Mouse (Mus musculus): ENCODE results near the gene Trpm8.

Trpm8 gene

DNA sequence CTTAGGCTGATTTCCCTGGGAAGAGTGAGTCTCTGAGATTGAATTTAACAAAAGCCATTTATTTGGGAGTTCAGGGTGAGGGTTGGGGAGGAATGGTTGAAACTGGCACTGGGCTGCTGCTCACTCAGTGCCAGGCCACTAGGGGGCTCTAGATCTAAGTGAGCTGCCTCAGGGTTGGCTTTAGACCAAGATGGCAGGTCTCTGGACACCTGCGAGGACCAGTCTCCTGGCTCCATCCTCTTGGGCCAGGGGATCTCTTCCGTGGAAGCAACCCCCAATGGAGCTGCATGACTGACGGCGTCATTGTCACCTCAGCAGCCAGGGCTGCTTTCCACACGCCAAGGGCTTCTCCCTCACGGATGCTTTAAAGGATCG is 7.5 kb downstream of the Trpm8 start:
- DNase-seq (ENCODE audit: low read depth, low spot score): no peak

DNA sequence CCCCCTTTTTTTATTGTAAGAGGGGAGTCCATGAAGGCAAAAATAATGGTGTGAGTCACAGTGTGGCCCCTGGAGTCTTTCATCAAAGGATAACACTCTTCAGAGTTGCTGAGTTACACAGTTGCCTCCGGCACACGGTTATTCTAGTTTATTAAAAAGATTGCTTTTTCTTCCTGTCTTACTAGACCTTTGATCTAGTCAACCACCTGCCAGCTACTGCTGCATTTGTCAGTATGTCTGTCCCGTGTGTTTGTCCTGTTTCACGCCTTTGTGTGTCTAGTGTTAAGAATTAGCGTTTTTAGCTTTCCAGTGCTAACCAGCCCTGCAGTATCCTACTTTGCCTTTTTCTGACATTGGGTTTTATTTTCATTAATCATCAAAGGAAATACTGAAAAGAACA is 8.2 kb downstream of the Trpm8 start:
- DNase-seq (ENCODE audit: low read depth, low spot score): no peak

DNA sequence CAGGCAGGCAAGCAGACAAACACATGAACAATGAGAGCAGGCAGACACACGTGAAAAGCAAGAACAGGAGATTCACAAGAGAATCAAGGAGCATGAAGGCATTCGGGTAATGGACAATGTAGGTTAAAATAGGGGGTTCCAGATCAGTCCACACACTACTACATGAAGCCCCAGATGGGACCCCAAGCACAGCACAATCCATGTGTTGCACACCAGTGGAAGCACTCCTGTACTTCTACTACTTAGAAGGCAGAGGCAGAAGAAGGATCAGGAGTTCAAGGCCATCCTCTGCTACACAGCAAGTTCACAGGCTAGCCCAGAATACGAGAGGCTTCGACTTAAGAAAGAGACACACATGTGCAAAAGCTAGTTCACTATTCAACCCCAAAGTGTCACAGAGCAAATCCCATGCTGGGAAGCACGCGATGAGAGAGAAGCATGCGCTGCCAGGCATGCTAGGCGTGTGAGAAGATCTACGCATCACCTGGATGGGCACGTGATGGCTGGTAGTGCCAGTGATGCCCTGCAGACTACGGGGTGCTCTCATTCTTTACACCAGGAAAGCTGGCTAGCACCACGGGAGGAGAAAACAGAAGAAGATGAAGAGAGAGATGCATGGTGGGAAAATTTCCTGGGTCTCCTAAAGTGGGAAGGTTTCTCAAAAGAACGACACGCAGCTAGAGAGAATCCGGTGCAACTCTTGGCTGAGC is 8.8 kb downstream of the Trpm8 start:
- no peak for DNase-seq (ENCODE audit: low read depth, low spot score)

DNA sequence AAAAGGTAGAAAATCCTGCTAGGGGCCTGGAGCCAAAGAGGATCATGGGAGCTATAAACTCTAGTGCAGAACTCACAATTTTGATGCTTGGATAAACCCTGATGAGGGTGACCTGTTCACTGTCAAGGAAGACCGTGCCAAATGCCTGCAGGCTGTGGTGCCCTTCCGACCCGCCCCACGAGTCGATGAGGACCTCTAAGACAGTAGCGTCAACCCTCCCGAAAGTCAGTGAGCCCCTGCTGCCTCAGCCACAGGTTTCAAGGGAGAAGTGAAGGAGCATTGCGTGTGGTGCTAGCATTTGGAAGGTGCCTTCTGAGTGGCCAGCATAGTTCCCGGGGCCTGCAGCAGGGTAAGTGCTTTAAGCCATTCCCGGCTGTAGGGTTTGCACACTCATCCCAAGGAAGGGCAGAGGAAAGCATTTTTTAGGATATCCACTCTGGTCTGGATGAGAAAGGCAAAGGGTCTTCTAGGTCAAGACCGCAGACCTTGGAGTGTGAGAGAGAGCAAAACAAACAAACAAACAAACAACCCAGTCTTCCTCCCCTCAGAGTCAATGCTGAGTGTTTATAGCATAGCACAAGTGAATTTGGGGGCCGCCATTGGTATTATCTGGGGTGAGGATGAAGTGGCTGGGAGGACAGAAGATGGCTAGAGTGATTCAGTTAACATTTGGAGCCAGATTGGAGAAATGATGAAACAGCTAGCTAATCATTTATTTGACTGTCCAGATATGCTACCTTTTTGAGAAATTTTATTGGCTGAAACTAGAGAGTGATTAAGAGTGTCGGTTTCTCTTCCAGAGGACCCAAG is 9.6 kb downstream of the Trpm8 start:
- no peak for DNase-seq (ENCODE audit: low read depth, low spot score)

DNA sequence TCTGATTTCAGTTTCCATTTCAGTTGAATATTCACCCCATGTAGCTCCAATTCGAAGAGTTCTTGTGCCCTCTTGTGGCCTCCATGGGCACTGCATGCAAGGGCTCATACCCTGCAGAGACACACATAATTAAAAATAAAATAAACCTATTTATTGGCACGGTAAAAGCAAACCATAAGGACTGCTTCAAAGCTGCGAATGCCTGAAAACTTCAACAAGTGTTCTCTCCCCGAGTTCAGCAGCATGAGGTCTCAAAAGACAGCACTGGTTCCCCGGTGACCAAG is 10.2 kb downstream of the Trpm8 start:
- no peak for DNase-seq (ENCODE audit: low read depth, low spot score)

DNA sequence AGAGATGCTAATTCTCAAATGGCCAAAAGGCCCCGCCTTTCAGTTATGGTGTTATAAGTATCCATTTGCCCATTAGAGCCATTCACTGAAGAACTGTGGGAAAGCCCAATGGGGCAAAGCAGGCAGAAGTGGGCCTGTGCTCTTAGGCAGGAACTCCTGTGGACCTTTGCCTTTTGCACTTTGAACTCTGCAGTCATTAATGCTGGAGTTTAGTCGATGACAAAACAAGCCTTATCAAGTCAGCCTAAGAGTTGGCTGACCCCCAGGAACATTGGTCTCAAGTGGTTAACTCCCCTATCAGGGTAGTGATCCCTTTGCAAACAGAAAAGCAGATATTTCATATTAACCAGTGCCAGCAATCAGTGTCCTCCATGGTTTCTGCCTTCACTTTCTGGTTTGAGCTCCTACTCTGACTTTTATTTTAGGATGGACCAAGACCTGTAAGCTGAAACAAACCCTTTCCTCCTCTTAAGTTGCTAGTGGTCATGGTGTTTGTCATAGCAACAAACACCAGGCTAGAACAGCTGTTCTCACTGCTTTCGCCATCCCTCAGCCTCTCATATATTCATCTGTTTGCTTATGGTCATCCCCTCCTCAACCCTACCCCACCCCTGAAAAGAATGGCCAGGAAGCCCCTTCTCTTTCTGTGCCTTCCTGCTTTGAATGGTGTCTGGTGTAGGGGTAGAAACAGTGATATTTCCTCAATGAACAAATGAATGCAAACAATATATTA is 10.8 kb downstream of the Trpm8 start:
- DNase-seq (ENCODE audit: low read depth, low spot score): no peak

DNA sequence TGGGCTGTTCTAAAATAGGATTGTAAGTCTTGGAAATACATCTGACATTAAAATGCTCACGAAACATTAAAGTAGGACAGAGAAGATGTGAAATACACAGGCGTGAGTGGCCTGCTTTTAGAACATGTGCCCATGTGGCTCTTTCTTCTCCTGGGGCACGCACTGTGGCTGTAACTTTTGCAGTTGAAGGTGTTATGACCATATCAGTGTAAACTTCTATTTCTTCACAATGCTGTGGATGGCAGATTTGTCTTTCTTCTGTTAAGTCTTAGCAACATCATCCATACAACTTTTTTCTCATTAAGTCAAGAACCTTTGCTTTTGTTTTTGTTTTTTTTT is 11.3 kb downstream of the Trpm8 start:
- no peak for DNase-seq (ENCODE audit: low read depth, low spot score)

DNA sequence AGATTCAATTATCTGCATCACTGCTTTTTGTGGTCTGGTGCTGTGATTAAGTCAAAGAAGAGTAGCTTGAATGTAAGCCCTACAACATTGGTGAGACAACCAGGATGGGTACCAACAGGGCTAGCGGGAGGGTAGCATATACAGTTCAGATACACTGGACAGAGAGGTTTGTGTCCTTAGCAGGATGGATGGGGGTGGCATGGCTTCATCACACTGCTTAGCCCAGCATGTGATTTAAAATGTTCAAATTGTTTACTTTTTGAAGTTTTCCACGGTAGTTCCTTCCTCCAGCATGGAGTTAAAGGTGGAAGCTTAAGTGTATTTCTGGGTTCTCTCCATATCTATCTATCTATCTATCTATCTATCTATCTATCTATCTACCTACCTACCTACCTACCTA is 11.7 kb downstream of the Trpm8 start:
- DNase-seq (ENCODE audit: low read depth, low spot score): no peak

DNA sequence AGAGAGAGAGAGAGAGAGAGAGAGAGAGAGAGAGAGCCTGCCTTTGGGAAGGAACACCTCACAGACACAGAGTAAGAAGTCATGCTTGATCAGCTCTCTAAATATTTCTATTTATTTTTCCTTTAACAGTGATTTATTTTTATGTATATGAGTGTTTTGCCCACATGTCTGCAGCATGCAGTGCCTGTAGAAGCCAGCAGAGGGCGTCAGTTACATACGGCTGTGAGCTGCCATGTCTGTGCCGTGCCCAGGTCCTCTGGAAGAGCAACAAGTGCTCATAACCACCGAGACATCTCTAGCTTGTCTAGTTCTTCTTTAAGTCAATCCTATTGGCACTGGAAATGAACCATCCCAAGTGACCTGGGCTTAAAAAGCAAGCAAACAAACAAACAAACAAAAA is 12.5 kb downstream of the Trpm8 start:
- no peak for DNase-seq (ENCODE audit: low read depth, low spot score)

DNA sequence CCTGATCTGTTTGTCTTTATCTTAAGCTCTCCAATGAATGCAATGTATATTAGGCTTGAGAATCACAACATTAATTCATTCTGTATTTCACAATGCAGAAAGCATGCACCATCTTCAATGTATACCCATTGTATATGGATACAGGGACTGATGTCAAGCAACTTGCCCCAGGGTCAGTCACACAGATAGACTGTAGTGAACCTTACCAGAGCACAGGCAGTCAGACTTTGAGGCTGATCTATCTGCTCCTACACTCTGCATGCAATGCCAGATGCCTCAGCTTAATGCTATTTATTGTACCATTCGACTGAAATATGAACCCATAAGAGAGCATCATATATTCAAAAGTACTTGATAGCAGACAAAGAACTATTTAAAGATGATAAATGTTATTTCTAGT is 13.1 kb downstream of the Trpm8 start:
- no peak for DNase-seq (ENCODE audit: low read depth, low spot score)

DNA sequence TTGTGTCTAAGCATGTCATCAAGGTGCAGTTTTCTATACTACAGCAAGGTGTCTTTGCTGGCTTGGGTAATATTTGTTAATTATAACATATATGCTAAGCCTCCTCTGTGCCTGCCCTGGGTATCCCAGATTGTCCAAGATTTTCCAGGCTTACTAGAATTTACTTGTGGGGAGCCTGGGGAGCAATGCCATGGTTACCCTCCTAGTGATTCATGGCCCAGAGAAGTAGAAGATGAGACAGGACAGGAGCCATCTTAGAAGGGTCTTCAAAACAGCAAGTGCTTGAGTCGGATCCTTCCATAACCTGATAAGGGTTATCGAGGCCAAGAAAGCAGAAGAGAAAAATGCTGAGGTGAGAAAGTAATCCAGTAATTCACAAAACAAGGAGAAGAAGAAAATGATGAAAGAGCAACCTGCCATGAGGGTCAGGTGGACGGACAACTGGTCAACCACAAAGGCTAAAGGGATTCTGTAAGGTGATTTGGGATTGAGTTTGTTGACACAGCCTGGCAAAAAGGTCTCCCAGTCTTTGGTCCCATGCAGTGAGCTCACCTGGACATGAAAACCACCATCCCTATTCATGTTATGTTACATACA is 14.0 kb downstream of the Trpm8 start:
- DNase-seq (ENCODE audit: low read depth, low spot score): no peak

DNA sequence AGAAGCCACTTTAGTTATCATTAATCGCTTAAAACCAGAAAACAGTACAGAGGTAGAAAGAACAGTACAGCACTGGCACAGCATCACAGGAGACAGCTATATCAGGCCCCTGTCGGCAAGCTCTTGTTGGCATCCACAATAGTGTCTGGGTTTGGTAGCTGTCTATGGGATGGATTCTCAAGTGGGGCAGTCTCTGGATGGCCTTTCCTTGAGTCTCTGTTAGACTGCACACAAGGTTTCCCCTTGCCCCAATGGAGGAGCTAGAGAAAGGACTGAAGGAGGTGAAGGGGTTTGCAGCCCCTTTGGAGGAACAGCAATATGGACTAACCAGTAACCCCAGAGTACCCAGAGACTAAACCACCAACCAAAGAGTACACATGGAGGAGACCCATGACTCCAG is 14.6 kb downstream of the Trpm8 start:
- no peak for DNase-seq (ENCODE audit: low read depth, low spot score)

DNA sequence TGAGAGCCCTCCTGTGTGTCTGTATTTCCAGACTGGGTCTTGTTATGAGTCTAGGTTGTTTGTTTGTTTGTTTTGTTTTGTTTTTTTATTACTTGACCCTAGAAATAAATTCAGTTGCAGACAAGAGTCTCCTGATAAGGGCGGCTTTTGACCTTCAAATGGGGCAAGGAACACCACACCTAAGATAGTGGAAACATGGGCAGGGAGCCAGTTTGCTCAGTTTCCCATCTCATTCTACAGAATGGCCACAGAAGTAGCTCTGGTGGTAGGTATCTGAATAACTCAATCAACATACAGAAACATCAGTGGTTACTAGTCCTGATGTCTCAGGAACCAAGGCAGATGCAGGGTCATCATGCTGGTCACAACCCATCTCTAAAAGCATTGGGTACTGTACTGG is 17.2 kb downstream of the Trpm8 start:
- peak; percentile 3 for DNase-seq (ENCODE audit: low read depth, low spot score)

DNA sequence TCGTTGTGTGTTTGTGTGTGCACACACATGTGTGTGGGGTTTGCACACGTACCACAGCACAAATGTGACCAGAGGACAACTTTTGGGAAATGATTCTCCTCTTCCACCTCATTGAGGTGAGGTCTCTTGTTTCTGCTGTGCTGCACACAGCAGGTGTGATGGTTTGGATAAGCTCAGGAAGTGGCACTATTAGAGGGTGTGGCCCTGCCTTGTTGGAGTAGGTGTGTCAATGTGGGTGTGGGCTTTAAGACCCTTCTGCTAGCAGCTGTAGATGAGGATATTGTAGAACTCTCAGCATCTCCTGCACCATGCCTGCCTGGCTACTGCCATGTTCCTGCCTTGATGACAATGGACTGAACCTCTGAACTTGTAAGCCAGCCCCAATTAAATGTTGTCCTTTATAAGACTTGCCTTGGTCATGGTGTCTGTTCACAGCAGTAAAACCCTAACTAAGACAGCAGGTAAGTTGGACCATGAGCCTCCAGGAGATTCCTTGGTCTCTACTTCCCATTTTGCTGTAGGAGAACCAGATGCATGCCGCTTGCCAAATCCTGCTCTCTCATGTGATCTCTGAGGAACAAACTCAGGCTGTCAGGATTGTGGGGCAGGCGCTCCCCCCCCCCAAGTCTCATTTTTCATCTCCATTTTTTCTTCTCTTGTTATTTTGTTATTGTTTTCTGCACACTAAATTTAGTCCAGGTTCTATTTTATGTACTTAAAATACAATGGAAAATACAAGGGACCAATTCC is 18.9 kb downstream of the Trpm8 start:
- DNase-seq (ENCODE audit: low read depth, low spot score): peak; percentile 9

DNA sequence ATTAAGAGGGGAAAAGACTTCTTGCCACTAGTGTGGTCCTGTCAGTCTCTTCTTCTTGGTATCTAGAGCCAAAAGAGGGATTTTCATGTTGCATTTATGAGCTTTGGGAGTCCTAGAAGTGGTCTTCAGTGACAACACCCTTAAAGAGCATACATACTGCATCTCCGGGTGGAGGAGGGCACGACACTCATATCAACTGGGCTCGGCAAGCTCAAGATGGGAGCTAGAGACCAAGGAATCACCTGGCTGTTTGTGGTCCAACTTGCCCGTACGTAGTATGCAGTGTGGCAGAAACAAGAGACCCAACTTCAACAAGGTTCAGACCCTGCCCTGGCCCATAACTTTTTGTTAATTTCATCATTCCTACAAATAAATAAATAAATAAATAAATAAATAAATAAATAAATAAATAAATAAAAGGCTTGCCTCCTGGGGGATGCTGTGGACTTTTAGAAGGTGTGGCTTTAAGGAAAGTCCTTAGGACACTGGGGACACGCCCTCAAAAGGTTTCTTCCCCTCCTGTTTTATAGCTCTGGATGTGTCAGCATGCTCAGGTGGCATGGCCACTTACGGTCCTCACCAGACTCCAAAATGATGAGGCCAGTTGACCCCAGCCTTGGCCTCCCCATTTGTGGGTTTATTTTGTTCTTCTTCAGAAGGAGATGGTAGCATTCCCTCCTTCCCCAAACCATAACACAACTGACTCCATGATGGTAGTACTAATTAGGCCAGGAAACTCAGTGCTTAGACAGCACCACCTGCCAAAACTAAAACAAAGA is 20.2 kb downstream of the Trpm8 start:
- DNase-seq (ENCODE audit: low read depth, low spot score): peak; percentile 2

DNA sequence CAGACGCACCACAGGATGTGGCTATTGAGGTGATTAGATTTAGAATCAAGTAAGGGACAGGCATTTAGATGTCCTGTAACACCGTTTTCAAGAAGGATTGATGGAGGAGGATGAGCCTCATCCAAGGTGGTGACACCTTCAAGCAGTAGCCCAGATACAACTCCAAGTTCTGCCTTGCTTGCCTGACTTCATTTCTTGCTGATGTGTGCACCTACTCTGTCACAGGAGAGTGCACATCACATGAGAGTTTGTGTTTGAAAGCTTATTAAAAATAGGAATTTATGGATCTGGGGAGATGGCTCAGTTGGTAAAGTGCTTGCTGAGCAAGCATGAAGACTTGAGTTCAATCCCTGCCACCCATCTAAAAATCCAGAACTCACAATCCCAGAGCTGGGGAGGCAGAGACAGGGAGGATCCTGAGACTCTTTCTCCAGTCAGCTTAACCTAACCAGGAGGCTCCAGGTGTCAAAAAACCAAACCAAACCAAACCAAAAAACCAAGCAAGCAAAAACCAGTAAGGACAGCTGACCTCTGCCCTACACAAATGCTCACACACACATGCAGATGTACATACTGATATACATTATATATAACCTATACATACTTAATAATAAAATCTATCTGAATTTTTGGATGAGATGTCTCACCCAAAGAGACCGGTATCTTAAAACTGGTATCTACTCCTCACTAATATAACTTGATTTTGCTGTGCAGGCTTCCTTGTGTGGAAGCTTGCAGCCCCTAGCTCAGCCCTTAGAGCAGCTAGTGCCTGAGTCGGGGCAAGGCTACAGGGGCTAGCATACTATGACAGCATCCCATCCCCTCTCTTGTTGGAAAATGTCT is 21.4 kb downstream of the Trpm8 start:
- DNase-seq (ENCODE audit: low read depth, low spot score): peak; percentile 3

DNA sequence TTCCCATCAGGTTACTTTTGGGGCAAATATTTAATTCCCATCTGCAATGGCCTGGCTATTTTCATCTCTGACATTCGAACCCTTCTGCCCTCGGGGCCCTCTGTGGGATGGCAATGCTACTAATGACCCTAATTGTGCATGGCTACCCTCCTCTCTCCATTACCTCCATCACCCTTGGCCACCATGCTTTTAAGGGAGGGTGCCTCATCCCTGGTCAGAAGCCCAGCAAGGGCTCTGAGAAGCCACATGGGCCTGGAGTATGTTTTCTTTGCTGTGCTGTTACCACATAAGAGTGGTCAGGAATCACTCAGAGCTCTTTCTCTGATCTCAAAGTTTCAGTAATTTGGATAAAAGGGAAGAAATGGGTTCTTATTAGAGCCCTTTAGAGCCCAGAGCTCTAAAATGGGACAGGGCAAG is 22.1 kb downstream of the Trpm8 start:
- peak; percentile 8 for DNase-seq (ENCODE audit: low read depth, low spot score)

DNA sequence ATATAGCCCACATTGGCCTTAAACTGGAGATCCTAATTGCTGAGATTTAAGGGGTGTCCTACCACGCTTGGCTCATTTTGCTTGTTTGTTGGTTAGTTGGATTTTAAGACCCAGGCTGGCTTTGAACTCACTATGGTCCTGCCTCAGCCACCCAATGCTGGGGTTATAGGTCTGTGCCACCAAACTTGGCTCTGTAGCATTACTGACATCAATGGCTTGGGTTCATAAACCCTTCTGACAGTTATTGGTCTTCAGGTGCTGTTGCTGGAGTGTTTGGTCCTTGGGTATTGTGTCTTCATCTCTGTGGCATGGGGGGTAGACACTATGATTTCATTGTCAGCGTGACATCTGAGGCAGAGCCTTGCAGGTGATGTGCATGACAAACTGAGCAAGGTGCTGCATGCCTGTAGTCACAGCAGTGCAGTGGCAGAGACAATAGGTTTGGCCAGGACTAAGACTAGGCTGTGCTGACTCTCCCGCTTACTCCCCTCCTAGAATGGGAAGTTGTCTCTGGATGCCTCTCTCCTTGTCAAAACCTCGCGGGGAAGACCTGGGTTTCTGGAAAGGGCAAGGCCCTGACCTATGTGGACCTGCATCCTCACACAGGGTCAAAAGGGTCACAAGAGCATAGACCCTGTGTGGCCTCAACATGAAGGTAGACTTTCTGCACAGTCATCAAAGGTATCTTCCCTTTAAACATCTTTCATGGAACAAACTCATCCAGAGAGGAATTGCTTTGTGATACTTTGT is 23.0 kb downstream of the Trpm8 start:
- peak; percentile 7 for DNase-seq (ENCODE audit: low read depth, low spot score)

All from skeletal muscle tissue, adult 2 months (tissue).